Mouse (Mus musculus) stomach, postnatal 0 days (tissue): ENCODE measurements at regions not wholly inside any gene's neighbourhood (a gene's known extent, or its start where the extent isn't known, plus 50 kb on each side); places are given as distances from the start of the nearest gene placed in this dataset.

Source experiments
- ATAC-seq: fragments of 200-750 bp; cut with Nextera tagmentation; 2 replicates; pipeline ENCODE4 v1.8.0; 2017; ENCODE audit not compliant: low FRiP score, low TSS enrichment
- DNase-seq: peaks from one replicate; pipeline ENCODE4 v3.0.0-alpha.2; 2016; ENCODE audit warnings: low spot score
- H3K27ac ChIP-seq: fragments of 300-500 bp; sonication (generic); replicated peaks from 2 replicates; pipeline ENCODE4 v1.5.1; 2014; ENCODE audit warnings: mild to moderate bottlenecking, control low read depth
- H3K27me3 ChIP-seq: fragments of 300-500 bp; sonication (generic); 2 replicates; pipeline ENCODE4 v1.6.1; 2014; ENCODE audit warnings: low read length; ENCODE audit not compliant: control insufficient read depth, insufficient read depth
- H3K36me3 ChIP-seq: fragments of 300-500 bp; sonication (generic); 2 replicates; pipeline ENCODE4 v1.6.1; 2014; ENCODE audit warnings: low read length, mixed read lengths; ENCODE audit not compliant: control insufficient read depth, insufficient read depth
- H3K4me1 ChIP-seq: fragments of 300-500 bp; sonication (generic); replicated peaks from 2 replicates; pipeline ENCODE4 v1.6.1; 2014; ENCODE audit warnings: antibody characterized with exemption; ENCODE audit not compliant: control insufficient read depth, insufficient read depth
- H3K4me2 ChIP-seq: fragments of 300-500 bp; sonication (generic); replicated peaks from 2 replicates; pipeline ENCODE4 v1.6.1; 2014; ENCODE audit warnings: low read depth, mild to moderate bottlenecking, control low read depth, moderate library complexity
- H3K4me3 ChIP-seq: fragments of 300-500 bp; sonication (generic); 2 replicates; pipeline ENCODE4 v1.5.1; 2014; ENCODE audit warnings: low read depth, low read length, control low read depth
- H3K9ac ChIP-seq: fragments of 300-500 bp; sonication (generic); 2 replicates; pipeline ENCODE4 v1.6.1; 2014; ENCODE audit warnings: mild to moderate bottlenecking, low read length, control low read depth, mixed read lengths
- H3K9me3 ChIP-seq: fragments of 300-500 bp; sonication (generic); 2 replicates; pipeline ENCODE4 v1.6.1; 2016; ENCODE audit warnings: low read length; ENCODE audit not compliant: control insufficient read depth
- CTCF ChIP-seq: IDR thresholded peaks from 2 replicates; pipeline ENCODE4 v1.5.1; 2016; ENCODE audit warnings: antibody characterized with exemption, low read depth, mild to moderate bottlenecking, moderate library complexity
- EP300 ChIP-seq: optimal IDR thresholded peaks from 2 replicates; pipeline ENCODE3; 2016; ENCODE audit warnings: antibody characterized with exemption
- WGBS: fragments of 180-500 bp; shearing (Covaris S2); extraction: QIAGEN DNeasy Blood & Tissue Kit; methylation state at CpG from one replicate; pipeline ENCODE4 v1.1.7; 2014; 5-methylcytosine and 5-hydroxymethylcytosine counted together

DNA sequence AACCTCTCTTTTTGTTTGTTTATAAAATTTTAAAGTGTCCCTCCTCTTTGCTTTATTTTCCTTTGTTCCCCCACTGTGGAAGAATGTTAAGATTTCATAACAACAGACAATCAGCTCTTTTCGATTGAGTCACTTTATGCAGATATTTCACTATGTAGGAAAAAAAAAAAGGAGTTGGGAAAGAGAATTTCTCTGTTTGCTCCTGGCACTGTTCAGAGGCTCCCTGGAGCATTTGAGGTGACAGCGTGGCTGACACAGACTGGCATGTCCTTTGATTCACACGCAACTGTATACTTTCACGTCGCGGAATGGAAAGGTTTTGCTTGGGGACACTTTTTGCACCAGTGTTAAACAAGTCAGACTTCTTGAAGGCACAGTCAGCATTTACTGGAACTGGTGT, 572.9 kb downstream of the Synb start:
- H3K27me3 ChIP-seq = no peaks in the 10 kb centered on the region
- DNase-seq = no peak
- H3K36me3 ChIP-seq = no peaks in the 10 kb centered on the region
- H3K4me2 ChIP-seq = no peak overlapping the region
- TF ChIP-seq EP300 = no peak
- no peak for TF ChIP-seq CTCF
- no peak overlapping the region for H3K27ac ChIP-seq
- H3K9ac ChIP-seq = no peak overlapping the region
- H3K9me3 ChIP-seq = no peaks in the 10 kb centered on the region
- WGBS = 50% methylated on average over 6 of the region's 6 CpGs
- ATAC-seq = no peak
- H3K4me3 ChIP-seq = no peak overlapping the region
- no peaks in the 10 kb centered on the region for H3K4me1 ChIP-seq

DNA sequence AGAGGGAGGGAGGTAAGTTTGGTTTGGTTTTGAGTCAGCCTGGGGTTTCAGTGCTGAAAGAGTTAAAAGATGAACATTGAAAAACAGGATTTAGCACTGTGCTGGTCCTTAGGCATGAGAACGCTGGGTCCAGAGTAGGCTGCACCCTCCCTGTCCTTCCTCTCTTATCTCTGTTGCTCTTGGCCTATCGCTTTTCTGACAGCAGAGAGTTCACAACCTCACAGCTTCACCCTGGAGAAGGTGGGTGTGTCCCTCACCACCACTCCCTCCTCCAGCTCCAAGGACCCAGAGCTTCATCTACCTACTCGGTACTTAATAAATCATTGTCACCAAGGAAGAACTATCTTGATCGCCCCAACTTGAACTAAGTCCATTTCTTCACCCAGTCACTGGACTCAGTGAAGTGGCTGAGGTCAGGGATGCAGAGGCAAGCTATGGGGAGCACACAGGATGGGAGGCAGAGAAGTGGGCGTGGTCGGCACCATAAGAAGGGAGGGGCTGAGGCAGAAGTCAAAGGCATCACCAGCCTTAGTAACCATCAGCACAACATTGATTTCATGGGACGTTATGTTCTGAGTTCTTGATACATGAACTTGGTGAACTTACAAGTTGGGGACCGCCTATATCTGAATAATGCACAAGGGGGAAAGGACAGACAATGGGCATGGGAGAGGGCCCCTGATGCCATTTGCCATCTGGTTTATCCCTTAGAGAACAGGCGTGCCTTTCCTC, 574.5 kb downstream of the Synb start:
- H3K4me1 ChIP-seq = no peaks in the 10 kb centered on the region
- ATAC-seq (peak; percentile 60; the same call in 1 of the 2 replicates), DNase-seq (peak; percentile 15)
- no peaks in the 10 kb centered on the region for H3K36me3 ChIP-seq
- no peak overlapping the region for H3K27ac ChIP-seq
- H3K9ac ChIP-seq = no peak overlapping the region
- no peak overlapping the region for H3K4me3 ChIP-seq
- TF ChIP-seq CTCF = no peak
- TF ChIP-seq EP300 = no peak
- H3K4me2 ChIP-seq = no peak overlapping the region
- no peaks in the 10 kb centered on the region for H3K9me3 ChIP-seq
- no peaks in the 10 kb centered on the region for H3K27me3 ChIP-seq
- 66% methylated on average over 9 of the region's 9 CpGs for WGBS

DNA sequence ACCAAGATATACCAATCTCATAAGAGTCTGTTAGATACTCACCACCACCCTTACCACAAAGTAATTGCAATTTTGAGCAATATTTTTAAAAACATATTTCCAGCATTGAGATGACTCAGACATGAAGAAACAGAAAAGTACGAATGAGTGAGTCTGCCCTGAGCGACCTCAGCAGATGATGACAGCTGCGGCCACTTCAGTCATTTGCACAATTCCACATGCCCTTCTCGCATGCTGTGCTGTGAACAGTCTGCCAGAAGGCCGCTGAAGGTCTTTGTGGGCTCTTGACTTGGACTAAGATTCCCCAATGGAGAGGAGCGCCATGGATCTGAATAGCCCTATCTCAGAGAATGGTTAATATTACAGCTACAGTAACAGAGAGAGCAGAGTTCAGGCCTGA, 575.3 kb downstream of the Synb start:
- WGBS = 89% methylated on average over 6 of the region's 6 CpGs
- Histone ChIP-seq H3K9ac (no peak overlapping the region), H3K4me3 (no peak overlapping the region), H3K36me3 (no peaks in the 10 kb centered on the region), H3K4me1 (no peaks in the 10 kb centered on the region), H3K4me2 (no peak overlapping the region), H3K27ac (no peak overlapping the region), H3K9me3 (no peaks in the 10 kb centered on the region), H3K27me3 (no peaks in the 10 kb centered on the region)
- ATAC-seq = no peak
- no peak for DNase-seq
- TF ChIP-seq CTCF (no peak), EP300 (no peak)
